Mouse (Mus musculus) midbrain, postnatal 0 days (tissue): ENCODE measurements around the gene 0610010K14Rik. TPM values are rescaled to one million over a fixed set of nuclear protein-coding genes. Genes with fewer than 3 reads are reported as not detected.

Experiments used
- ATAC-seq: fragments of 200-750 bp; cut with Nextera tagmentation; 2 replicates; pipeline ENCODE4 v1.8.0; 2017; ENCODE audit warnings: moderate number of reproducible peaks, mild to moderate bottlenecking, moderate TSS enrichment, moderate library complexity; ENCODE audit not compliant: low FRiP score
- DNase-seq: peaks from one replicate; pipeline ENCODE4 v3.0.0-alpha.2; 2015; ENCODE audit warnings: low spot score
- H3K27ac ChIP-seq: fragments of 300-500 bp; sonication (generic); 2 replicates; pipeline ENCODE4 v1.5.1; 2014; ENCODE audit warnings: low read depth, mild to moderate bottlenecking, low read length, mixed read lengths
- H3K27me3 ChIP-seq: fragments of 300-500 bp; sonication (generic); 2 replicates; pipeline ENCODE4 v1.6.1; 2014; ENCODE audit warnings: low read length, control low read depth, mixed read lengths; ENCODE audit not compliant: insufficient read depth
- H3K36me3 ChIP-seq: fragments of 300-500 bp; sonication (generic); 2 replicates; pipeline ENCODE4 v1.6.1; 2014; ENCODE audit warnings: low read length, control low read depth, mixed read lengths; ENCODE audit not compliant: insufficient read depth
- H3K4me1 ChIP-seq: fragments of 300-500 bp; sonication (generic); 2 replicates; pipeline ENCODE4 v1.6.1; 2014; ENCODE audit warnings: mild to moderate bottlenecking, control low read depth, antibody characterized with exemption, low read length, mixed read lengths; ENCODE audit not compliant: insufficient read depth
- H3K4me2 ChIP-seq: fragments of 300-500 bp; sonication (generic); 2 replicates; pipeline ENCODE4 v1.6.1; 2014; ENCODE audit warnings: low read depth, mild to moderate bottlenecking, low read length, mixed read lengths; ENCODE audit not compliant: poor library complexity, severe bottlenecking
- H3K4me3 ChIP-seq: fragments of 300-500 bp; sonication (generic); 2 replicates; pipeline ENCODE4 v1.5.1; 2014; ENCODE audit warnings: low read depth, mild to moderate bottlenecking, low read length, moderate library complexity
- H3K9ac ChIP-seq: fragments of 300-500 bp; sonication (generic); replicated peaks from 2 replicates; pipeline ENCODE4 v1.6.1; 2014; ENCODE audit warnings: mild to moderate bottlenecking, low read length, moderate library complexity, mixed read lengths; ENCODE audit not compliant: poor library complexity, severe bottlenecking
- H3K9me3 ChIP-seq: fragments of 300-500 bp; sonication (generic); 2 replicates; pipeline ENCODE4 v1.6.1; 2016; ENCODE audit warnings: low read length, control low read depth
- CTCF ChIP-seq: IDR thresholded peaks from 2 replicates; pipeline ENCODE4 v1.5.1; 2016; ENCODE audit warnings: antibody characterized with exemption, mild to moderate bottlenecking
- WGBS: fragments of 180-500 bp; shearing (Covaris S2); extraction: QIAGEN DNeasy Blood & Tissue Kit; methylation state at CpG from one replicate; pipeline ENCODE4 v1.1.7; 2014; 5-methylcytosine and 5-hydroxymethylcytosine counted together
- polyA plus RNA-seq: library from polyadenylated mRNA; unstranded; fragments of >200 nt; fragmentation: Nextera tagmentation; extraction: Ambion mirVana; gene quantifications from 2 replicates; pipeline ENCODE4 v1.2.1, GENCODE M21; 2015
- total RNA-seq: library from RNA; depleted of rRNA; stranded (reverse); fragments of >200 nt; gene quantifications from 2 replicates; pipeline ENCODE4 v1.2.3, GENCODE M21; 2014

0610010K14Rik gene
- total and polyA plus RNA-seq, 2 experiments from 2014 or later, result 43.0 to 154 TPM

DNA sequence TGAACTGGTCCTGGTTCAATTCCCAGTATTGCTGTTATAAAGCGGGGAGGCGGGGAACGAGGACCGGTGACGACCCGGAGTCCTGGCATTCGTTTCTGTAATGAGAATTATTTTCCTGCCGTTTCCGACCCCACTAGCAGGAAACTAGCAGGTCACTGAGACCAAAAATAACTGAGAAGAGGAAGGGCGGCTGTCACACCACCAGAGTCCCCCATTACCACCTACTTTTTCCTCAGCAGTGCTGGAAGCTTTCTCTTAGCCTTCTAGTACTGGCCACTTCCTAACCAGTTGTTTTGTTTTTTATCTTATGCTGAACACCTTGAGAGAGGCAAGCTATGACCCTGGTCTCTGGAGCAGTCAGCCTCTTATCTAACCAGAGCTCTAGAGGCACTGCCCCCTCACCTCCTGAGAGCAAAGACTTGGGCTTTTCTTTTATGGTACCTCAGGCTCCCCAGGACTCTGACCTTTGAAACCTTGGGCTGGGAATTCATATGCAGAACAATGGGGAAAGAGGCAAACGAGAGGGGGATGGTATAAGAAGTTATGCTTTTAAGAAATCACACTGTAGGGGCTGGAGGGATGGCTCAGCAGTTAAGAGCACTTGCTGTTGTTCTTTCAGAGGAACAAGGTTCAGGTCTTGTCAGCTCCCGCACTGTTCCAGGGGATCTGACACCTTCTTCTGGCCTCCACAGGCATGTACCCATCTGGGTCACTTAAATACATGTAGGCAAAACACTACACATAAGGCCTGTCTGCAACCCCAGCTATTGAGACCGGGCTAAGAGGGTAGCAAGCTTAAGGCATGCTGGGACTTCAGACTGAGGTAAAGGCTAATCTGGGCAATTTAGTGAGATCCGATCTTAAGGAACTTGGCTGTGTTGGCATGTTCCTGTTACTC lies 15.9 kb downstream of the 0610010K14Rik start:
- TF ChIP-seq CTCF, result no peak
- H3K4me3 ChIP-seq, result peak overlapping the region; percentile 53
- peak overlapping the region; percentile 64 for H3K9ac ChIP-seq
- no peaks in the 10 kb centered on the region for H3K27me3 ChIP-seq
- peak overlapping the region; percentile 90 for H3K4me2 ChIP-seq
- H3K27ac ChIP-seq, result peak overlapping the region; percentile 87
- DNase-seq (no peak), ATAC-seq (no peak)
- H3K4me1 ChIP-seq, result peaks cover 13% of the 10 kb centered on the region; the same call in 1 of the 2 replicates
- no peaks in the 10 kb centered on the region for H3K9me3 ChIP-seq
- H3K36me3 ChIP-seq, result 0 out of 2 replicates have a peak, but pooled peaks cover 8% of the 10 kb centered on the region
- 9% methylated on average over 14 of the region's 14 CpGs for WGBS

DNA sequence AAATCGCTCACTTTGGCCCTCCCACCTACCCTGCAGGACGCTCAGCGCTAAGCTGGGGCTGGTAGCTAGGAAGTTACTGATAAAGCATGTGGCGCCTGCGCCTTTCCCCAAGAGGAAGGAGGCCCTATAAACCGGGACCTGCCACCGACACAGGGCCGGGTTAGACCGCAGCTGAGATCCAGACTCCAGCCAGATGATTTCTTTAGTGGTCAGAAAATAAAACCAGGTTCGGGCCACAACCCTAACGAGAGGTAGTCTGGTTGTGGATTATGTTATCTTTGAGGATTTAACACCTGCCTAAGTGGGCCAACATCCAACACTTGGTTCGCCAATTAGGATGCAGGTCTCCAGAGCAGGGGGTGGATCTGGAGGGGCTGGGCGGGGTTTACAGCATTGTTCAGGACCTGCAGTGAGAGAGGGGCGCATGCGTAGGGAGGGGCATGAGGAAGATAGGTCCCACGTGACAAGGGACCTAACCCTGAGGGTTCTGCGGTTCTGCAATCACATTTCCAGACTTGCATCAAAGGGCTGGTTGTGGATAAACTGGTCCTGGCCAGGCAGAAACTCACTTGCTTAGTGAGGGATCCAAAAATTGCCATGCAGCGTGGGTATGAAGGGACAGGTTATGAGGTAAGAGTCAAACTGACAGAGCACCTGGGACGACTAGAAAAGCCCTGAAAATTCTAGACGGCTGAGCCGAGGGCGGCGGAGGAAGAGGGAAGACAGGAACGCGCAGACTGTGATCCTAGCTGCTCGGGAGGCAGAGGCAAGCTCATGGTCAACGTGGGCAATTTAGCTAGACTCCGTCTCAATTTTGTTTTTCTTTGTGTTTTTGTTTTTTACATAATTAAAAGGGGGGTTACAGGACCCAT lies 16.7 kb downstream of the 0610010K14Rik start, which contains the start of gene Slc16a13:
Gene Slc16a13 (minus strand): TSS at position 334 of the 872 bp plus-strand sequence.
- WGBS, result under 1% methylated on average over 28 of the region's 28 CpGs
- H3K4me2 ChIP-seq, result peak within 1 kb of the TSS; percentile 90
- H3K9me3 ChIP-seq, result no peaks in the 10 kb centered on the region
- peaks cover 4% of the 10 kb centered on the region; the same call in 1 of the 2 replicates for H3K27me3 ChIP-seq
- 0 out of 2 replicates have a peak, but pooled peaks cover 8% of the 10 kb centered on the region for H3K36me3 ChIP-seq
- H3K4me1 ChIP-seq, result peaks cover 13% of the 10 kb centered on the region; the same call in 1 of the 2 replicates
- DNase-seq (peak; percentile 99), ATAC-seq (peak; percentile 94)
- H3K4me3 ChIP-seq, result peak within 1 kb of the TSS; percentile 53
- H3K9ac ChIP-seq, result peak within 1 kb of the TSS; percentile 75
- peak within 1 kb of the TSS; percentile 87 for H3K27ac ChIP-seq
- 0 out of 2 replicates have a peak, but pooled peaks have one; percentile 5 for TF ChIP-seq CTCF

DNA sequence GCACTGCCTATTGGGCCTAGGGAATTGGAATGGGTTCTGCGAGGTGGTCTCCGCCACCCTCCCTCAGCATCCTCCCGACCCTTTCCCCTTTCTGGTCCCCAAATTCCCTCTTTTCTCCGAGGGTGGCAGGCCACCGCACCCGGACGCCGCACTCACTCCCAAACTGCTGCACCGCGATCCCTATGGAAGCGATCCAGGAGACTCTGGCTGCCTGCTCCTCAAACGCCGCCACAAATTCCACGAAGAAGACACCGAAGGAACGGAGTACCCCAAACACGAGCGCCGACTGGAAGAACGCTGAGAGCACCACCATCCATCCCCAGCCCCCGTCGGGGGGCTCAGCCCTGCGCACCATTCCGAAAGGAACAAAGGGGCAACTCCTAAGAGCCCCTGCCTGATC lies 17.4 kb downstream of the 0610010K14Rik start:
- H3K36me3 ChIP-seq, result 0 out of 2 replicates have a peak, but pooled peaks cover 8% of the 10 kb centered on the region
- H3K9me3 ChIP-seq, result no peaks in the 10 kb centered on the region
- ATAC-seq (no peak), DNase-seq (no peak)
- H3K27ac ChIP-seq, result peak overlapping the region; percentile 87
- H3K4me2 ChIP-seq, result peak overlapping the region; percentile 90
- peaks cover 13% of the 10 kb centered on the region; the same call in 1 of the 2 replicates for H3K4me1 ChIP-seq
- peak overlapping the region; percentile 75 for H3K9ac ChIP-seq
- peak overlapping the region; percentile 53 for H3K4me3 ChIP-seq
- TF ChIP-seq CTCF, result no peak; the same call in 1 of the 2 replicates
- peaks cover 10% of the 10 kb centered on the region; the same call in 1 of the 2 replicates for H3K27me3 ChIP-seq
- 2% methylated on average over 24 of the region's 24 CpGs for WGBS

DNA sequence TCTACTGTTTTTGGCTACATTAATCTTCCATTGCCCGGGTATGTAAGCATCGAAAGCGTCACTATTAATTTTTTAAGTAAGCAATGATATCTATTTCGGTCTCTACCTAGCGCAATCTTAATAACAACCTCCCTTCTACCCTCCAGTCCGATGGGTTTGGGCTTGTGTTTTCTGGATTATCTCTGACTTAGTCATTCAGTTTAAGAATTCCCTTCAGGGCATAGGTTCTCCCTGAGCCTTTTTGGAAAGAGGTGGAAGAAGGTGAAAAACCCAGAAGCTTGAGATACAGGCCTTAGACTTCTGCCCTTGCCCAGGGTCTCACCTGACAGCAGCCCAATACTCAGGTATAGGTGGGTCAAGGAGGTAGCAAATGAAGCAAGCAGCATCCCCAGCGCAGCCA lies 17.8 kb downstream of the 0610010K14Rik start:
- 46% methylated on average over 7 of the region's 7 CpGs for WGBS
- Histone ChIP-seq H3K4me2 (peak overlapping the region; percentile 90), H3K4me3 (peak overlapping the region; percentile 53), H3K4me1 (peaks cover 13% of the 10 kb centered on the region; the same call in 1 of the 2 replicates), H3K36me3 (0 out of 2 replicates have a peak, but pooled peaks cover 8% of the 10 kb centered on the region), H3K9me3 (no peaks in the 10 kb centered on the region), H3K27me3 (peaks cover 10% of the 10 kb centered on the region; the same call in 1 of the 2 replicates), H3K9ac (peak overlapping the region; percentile 75), H3K27ac (peak overlapping the region; percentile 87)
- no peak for TF ChIP-seq CTCF
- no peak for ATAC-seq
- no peak for DNase-seq

DNA sequence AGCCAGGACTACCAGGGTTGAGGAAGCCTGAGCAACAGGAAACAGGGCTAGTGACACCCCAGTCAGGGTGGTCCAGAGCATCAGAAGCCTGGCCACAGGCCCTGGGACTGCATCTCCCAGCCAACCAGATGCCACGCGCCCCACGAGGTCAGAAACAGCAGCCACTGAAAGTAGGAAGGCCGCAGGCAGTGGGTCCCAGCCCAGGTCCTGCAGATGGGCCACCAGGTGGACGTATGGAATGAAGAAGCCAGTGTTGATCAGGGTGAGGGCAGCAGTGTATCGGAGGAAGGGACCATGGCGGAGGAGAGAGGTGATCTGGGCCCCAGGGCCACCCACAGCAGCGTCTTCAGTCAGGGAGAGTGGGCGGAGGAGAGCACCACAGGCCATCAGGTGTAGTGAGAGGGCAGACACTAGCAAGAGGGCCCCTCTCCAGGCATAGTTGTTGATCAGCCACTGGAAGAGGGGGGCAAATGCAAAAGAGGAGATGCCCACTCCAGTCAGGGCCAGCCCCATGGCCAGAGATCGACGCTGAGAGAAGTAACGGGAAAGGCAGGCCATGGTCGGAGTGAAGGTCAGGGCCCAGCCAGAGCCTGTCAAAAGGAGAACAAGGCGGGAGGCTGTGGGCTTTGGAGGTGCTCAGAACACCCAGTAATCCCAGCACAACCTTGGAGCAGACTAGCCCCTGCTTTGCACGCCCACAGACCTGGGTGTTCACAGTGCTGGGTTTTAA lies 18.8 kb downstream of the 0610010K14Rik start:
- 91% methylated on average over 15 of the region's 15 CpGs for WGBS
- H3K4me2 ChIP-seq, result peak overlapping the region; percentile 90
- no peaks in the 10 kb centered on the region for H3K9me3 ChIP-seq
- peaks cover 10% of the 10 kb centered on the region; the same call in 1 of the 2 replicates for H3K27me3 ChIP-seq
- TF ChIP-seq CTCF, result no peak
- 0 out of 2 replicates have a peak, but pooled peaks cover 8% of the 10 kb centered on the region for H3K36me3 ChIP-seq
- no peak overlapping the region for H3K27ac ChIP-seq
- H3K9ac ChIP-seq, result peak overlapping the region; percentile 24; the same call in 1 of the 2 replicates
- H3K4me1 ChIP-seq, result peaks cover 20% of the 10 kb centered on the region
- DNase-seq, result no peak
- H3K4me3 ChIP-seq, result peak overlapping the region; percentile 2; the same call in 1 of the 2 replicates
- ATAC-seq, result no peak
